Mouse (Mus musculus): ENCODE measurements around the gene 1700088E04Rik. TPM values are rescaled to one million over a fixed set of nuclear protein-coding genes. Genes with fewer than 3 reads are reported as not detected.

1700088E04Rik gene
- polyA plus RNA-seq, 1 experiment: not detected

DNA sequence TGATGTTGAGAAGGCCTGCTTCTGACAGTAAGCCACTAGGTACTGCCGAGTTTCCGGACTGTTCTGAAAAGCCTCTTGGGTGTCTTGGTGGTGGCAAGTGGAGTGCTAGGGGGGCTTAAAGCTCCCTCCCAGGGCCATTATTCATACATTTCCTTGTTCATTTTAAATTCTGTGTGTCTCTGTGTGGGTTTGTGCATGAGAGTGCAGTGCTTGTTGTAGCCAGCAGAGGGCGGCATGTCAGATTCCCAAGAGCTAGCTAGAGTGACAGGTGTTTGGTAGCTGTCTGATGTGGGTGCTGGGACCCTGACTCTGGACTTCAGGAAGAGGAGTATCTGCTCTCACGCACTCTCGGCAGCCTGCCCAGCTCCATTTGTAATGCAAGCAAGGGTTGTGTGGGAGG, 12.8 kb downstream of the 1700088E04Rik start:
- WGBS: 89% methylated on average over 5 of the region's 5 CpGs
- H3K4me3 ChIP-seq (replicated peaks; ENCODE audit: control insufficient read depth, low read depth, low read length): no peak overlapping the region
- no peaks in the 10 kb centered on the region for H3K4me1 ChIP-seq (ENCODE audit: control insufficient read depth, insufficient read depth, low read length)
- peak; percentile 54 for TF ChIP-seq CTCF (IDR thresholded peaks at IDR 0.05; ENCODE audit: control insufficient read depth, insufficient read depth, low read length)
- no peak for TF ChIP-seq POLR2A (IDR thresholded peaks at IDR 0.05; ENCODE audit: borderline replicate concordance, control insufficient read depth, low read depth, low read length)
- no peak overlapping the region for H3K27ac ChIP-seq (ENCODE audit: control insufficient read depth, insufficient read depth, low read depth, low read length, poor library complexity)

DNA sequence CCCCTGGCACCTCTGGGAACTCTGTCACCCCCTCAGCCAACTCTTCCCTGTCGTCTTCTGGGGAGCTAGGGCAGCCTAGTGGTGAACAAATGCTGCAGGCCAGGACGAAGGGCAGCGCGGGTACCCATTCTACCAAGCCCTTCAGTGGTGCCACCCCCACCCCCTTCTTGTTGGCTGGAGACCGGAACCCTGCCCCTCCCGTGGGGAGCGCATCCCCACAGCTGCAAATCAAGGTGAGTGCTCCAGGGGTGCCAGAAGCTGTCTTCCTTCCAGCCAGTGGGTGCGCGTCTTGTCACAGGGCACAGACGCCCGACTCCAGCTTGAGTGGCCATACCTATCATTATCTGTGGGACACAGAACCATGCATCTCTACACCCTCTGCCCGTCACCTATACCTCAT, 14.0 kb downstream of the 1700088E04Rik start:
- Histone ChIP-seq H3K27ac (ENCODE audit: control insufficient read depth, insufficient read depth, low read depth, low read length, poor library complexity) (no peak overlapping the region), H3K4me1 (ENCODE audit: control insufficient read depth, insufficient read depth, low read length) (no peaks in the 10 kb centered on the region), H3K4me3 (replicated peaks; ENCODE audit: control insufficient read depth, low read depth, low read length) (no peak overlapping the region)
- 87% methylated on average over 12 of the region's 12 CpGs for WGBS
- TF ChIP-seq POLR2A (IDR thresholded peaks at IDR 0.05; ENCODE audit: borderline replicate concordance, control insufficient read depth, low read depth, low read length) (no peak), CTCF (IDR thresholded peaks at IDR 0.05; ENCODE audit: control insufficient read depth, insufficient read depth, low read length) (no peak)

DNA sequence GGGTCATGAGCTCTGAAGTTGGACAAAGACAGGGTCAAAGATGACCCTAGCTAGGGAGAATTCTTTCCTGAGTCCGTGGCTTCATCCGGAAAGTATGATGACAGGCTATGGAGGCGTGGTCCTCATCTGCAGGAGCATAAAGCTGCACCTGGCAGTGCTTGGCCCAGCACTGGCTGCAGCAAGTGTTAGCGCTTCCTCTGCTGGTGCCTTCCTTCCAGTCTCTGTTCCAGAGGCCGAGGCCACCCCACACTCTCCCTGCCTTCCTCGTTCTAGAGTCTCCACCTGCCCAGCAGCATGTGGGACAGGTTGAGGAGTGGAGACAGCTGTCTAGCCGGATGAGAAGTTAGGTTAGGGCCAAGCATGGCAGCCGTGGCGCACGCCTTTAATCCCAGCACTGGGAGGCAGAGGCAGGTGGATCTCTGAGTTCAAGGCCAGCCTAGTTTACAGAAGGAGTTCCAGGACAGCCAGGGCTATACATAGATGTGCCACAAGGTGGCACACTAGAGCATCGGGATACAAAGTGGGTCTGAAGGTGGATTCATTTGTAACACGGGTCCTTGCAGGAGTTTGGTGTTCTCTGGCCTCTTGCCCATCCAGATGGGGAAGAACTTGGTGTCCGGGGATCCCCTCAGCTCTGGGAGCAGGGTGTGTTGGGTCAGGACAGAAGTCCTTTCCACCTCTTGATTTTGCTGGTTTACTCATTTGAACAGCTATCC, 14.7 kb downstream of the 1700088E04Rik start:
- Histone ChIP-seq H3K4me1 (ENCODE audit: control insufficient read depth, insufficient read depth, low read length) (no peaks in the 10 kb centered on the region), H3K27ac (ENCODE audit: control insufficient read depth, insufficient read depth, low read depth, low read length, poor library complexity) (no peak overlapping the region), H3K4me3 (replicated peaks; ENCODE audit: control insufficient read depth, low read depth, low read length) (no peak overlapping the region)
- WGBS: 69% methylated on average over 13 of the region's 13 CpGs
- TF ChIP-seq POLR2A (IDR thresholded peaks at IDR 0.05; ENCODE audit: borderline replicate concordance, control insufficient read depth, low read depth, low read length) (no peak), CTCF (IDR thresholded peaks at IDR 0.05; ENCODE audit: control insufficient read depth, insufficient read depth, low read length) (peak; percentile 37; the same call in 1 of the 2 replicates)

DNA sequence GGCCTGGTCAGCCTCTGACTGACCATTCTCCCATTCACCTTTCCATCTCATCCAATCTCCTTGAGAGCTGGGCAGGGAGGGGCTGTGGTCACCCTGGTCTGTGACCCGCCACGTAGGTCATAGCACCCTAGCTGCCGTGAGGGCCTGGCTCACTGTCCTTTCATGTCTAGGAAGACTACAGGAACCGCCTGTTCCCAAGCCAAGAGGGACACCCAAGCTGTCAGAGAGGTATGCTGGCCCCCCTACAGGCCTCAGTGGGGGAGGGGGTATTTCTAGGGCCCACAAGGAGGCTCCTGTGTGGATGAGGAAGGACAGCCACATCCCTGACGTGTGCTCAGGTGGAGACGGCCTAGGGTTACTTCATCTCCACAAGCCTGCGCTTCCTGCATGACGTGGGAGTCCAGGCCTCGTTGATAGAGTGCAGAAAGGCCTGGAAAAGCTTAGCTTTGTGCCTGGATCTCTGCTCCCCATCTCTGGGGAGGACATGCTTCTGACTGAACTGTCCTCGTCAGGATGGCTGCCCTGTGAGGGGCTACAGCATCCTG, 16.6 kb downstream of the 1700088E04Rik start:
- Histone ChIP-seq H3K27ac (ENCODE audit: control insufficient read depth, insufficient read depth, low read depth, low read length, poor library complexity) (no peak overlapping the region), H3K4me1 (ENCODE audit: control insufficient read depth, insufficient read depth, low read length) (no peaks in the 10 kb centered on the region), H3K4me3 (replicated peaks; ENCODE audit: control insufficient read depth, low read depth, low read length) (no peak overlapping the region)
- 75% methylated on average over 10 of the region's 10 CpGs for WGBS
- TF ChIP-seq CTCF (IDR thresholded peaks at IDR 0.05; ENCODE audit: control insufficient read depth, insufficient read depth, low read length) (no peak), POLR2A (IDR thresholded peaks at IDR 0.05; ENCODE audit: borderline replicate concordance, control insufficient read depth, low read depth, low read length) (no peak)

DNA sequence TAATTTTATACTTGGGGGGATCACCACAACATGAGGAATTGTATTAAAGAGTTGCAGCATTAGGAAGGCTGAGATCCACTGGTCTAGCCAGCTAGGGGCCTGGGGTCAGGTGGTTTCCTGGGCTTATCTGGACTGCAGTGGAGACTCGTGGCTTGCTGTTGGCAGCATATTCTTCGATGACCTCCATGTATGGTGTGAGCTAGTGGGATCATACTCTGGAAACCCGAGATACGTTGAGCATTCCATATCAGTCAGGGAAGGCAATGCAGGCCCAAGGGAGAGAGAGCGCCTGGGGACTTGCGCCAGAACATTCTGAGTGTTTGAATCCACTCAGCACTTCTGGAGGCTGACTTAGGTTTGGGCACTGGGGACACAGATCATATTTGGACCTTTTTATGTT, 17.3 kb downstream of the 1700088E04Rik start:
- 77% methylated on average over 6 of the region's 6 CpGs for WGBS
- Histone ChIP-seq H3K4me3 (replicated peaks; ENCODE audit: control insufficient read depth, low read depth, low read length) (no peak overlapping the region), H3K27ac (ENCODE audit: control insufficient read depth, insufficient read depth, low read depth, low read length, poor library complexity) (no peak overlapping the region), H3K4me1 (ENCODE audit: control insufficient read depth, insufficient read depth, low read length) (no peaks in the 10 kb centered on the region)
- TF ChIP-seq POLR2A (IDR thresholded peaks at IDR 0.05; ENCODE audit: borderline replicate concordance, control insufficient read depth, low read depth, low read length) (no peak), CTCF (IDR thresholded peaks at IDR 0.05; ENCODE audit: control insufficient read depth, insufficient read depth, low read length) (no peak)

DNA sequence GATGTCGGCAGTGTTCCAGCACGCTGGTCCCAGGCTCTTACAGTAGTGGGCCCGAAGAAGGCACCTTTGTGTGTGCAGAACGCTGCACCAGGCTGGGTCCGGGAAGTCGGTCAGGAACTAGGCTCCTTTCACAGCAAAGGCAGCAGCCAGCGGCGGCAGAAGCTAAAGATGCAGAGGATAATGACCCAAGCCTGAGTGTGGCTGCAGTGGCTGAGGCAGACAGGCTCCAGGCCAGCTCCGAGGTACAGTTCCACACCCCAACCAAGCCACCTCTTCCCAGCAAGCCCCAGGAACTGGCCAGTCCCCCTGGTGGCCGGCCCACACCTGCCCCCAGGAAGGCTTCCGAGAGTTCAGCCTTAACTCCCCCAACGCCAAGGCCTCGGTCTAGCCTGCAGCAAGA, 18.5 kb downstream of the 1700088E04Rik start:
- Histone ChIP-seq H3K4me3 (replicated peaks; ENCODE audit: control insufficient read depth, low read depth, low read length) (no peak overlapping the region), H3K27ac (ENCODE audit: control insufficient read depth, insufficient read depth, low read depth, low read length, poor library complexity) (no peak overlapping the region), H3K4me1 (ENCODE audit: control insufficient read depth, insufficient read depth, low read length) (no peaks in the 10 kb centered on the region)
- 85% methylated on average over 13 of the region's 13 CpGs for WGBS
- TF ChIP-seq POLR2A (IDR thresholded peaks at IDR 0.05; ENCODE audit: borderline replicate concordance, control insufficient read depth, low read depth, low read length) (no peak), CTCF (IDR thresholded peaks at IDR 0.05; ENCODE audit: control insufficient read depth, insufficient read depth, low read length) (no peak)

DNA sequence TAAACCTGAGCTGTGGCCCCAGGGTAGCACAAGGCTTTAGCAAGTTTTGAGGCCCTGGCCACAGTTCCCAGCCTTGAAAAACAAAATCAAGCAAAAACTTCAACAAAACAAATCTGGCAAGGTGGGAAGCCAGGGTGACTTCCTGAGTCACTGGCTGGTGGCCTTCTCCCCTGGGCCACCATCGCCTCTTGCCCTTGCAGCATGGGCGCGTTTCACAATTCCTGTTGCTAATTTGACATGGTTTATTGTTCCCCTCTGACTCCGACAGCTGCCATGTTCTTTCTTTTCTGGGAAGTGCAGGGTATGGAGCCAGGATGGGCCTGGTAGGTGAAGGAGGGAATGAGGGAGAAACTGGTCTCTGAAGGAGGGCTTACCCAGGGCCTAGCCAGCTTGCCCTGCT, 18.9 kb downstream of the 1700088E04Rik start:
- no peaks in the 10 kb centered on the region for H3K4me1 ChIP-seq (ENCODE audit: control insufficient read depth, insufficient read depth, low read length)
- 69% methylated on average over 4 of the region's 4 CpGs for WGBS
- no peak for TF ChIP-seq POLR2A (IDR thresholded peaks at IDR 0.05; ENCODE audit: borderline replicate concordance, control insufficient read depth, low read depth, low read length)
- TF ChIP-seq CTCF (IDR thresholded peaks at IDR 0.05; ENCODE audit: control insufficient read depth, insufficient read depth, low read length): no peak

DNA sequence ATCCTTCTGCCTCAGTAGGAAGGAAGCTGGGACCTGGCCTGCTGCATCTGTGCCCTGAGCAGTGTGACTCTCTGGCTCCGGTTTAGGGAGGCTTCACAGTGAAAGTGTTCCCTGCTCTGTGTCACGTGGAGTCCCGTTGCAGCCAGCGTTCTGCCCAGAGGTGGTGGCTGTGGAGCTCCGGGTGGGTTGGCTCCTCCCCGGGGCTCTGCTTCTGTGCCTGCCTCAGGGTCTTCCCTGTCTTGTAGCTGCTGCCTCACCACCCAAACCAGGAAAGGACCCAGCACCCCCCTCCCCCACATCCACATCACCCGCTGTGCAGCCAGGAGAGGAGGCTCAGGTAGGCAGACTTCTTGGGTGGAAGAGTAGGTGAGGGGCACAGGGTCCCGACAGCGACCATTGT, 21.6 kb downstream of the 1700088E04Rik start:
- 91% methylated on average over 9 of the region's 9 CpGs for WGBS
- Histone ChIP-seq H3K4me1 (ENCODE audit: control insufficient read depth, insufficient read depth, low read length) (no peaks in the 10 kb centered on the region), H3K27ac (ENCODE audit: control insufficient read depth, insufficient read depth, low read depth, low read length, poor library complexity) (no peak overlapping the region), H3K4me3 (replicated peaks; ENCODE audit: control insufficient read depth, low read depth, low read length) (no peak overlapping the region)
- TF ChIP-seq POLR2A (IDR thresholded peaks at IDR 0.05; ENCODE audit: borderline replicate concordance, control insufficient read depth, low read depth, low read length): no peak
- TF ChIP-seq CTCF (IDR thresholded peaks at IDR 0.05; ENCODE audit: control insufficient read depth, insufficient read depth, low read length): no peak

More for the DNA sequence above, 18.9 kb downstream of the 1700088E04Rik start:
- H3K4me3 ChIP-seq (replicated peaks; ENCODE audit: control insufficient read depth, low read depth, low read length): no peak overlapping the region
- H3K27ac ChIP-seq (ENCODE audit: control insufficient read depth, insufficient read depth, low read depth, low read length, poor library complexity): no peak overlapping the region
